Mouse (Mus musculus): ENCODE measurements at regions not wholly inside any gene's neighbourhood (a gene's known extent, or its start where the extent isn't known, plus 50 kb on each side); places are given as distances from the start of the nearest gene placed in this dataset.
A peak's percentile ranks its signal among the peaks of the same experiment; 100 is the strongest.

DNA sequence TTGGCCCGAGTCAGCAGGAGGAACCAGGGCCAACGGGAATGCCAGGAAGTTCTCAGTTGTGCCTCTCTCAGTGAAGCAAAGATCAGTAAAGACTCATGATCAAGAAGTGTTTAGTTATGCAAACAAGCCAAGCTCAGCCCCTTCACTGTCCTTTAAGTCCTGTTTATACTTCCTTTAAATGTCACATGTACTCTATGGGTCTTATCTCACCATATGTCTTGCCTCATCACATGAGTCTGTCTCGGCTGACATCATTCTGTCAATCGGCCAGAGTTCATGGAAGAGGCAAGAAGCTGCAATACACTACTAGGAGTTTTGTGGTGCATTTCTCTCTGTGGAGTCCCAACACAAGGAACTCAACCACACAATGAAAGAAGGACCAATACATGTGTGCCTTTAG is 71.8 kb downstream of the Scp2d1 start:
- DNase-seq = no peak

DNA sequence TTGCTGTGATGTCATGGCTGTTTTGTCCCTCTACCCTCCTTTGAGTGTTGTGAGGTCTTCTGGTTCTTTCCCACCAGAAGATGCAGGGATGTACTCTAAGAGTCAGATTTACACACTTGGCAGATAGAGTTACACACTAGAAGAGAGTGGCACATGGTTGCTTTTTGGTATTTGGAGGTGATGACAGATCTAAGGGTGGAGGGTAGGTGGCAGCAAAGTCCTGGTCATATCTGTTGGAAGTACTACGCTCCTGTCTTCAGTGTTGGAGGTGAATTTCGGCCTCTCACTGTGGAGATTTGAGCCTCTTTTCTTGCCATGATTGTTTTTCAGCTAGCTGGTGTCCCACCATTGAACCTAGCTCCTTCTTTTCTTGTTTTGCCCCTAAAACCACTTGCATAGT is 73.0 kb downstream of the Scp2d1 start:
- DNase-seq = no peak

DNA sequence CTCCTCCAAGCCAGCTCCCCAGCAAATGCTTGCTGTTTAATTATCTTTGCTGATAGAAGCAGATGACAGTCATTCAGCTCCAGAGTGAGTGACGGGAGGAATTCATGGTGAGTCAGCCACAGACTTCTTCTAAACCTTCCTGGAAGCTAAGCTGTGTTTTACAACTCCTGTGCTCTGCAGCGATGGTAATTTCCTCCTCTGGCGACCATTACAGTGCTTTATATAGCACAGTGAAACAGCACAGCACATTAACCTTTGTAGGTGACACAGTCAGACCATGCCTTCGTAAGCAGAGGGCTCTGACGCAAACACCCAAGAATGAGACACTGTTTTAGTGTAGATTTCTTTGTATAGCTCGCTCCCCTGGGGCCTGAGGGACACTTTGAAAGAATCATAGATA is 83.3 kb downstream of the Scp2d1 start:
- DNase-seq = peak in 1 of 2 experiments; percentile 7

DNA sequence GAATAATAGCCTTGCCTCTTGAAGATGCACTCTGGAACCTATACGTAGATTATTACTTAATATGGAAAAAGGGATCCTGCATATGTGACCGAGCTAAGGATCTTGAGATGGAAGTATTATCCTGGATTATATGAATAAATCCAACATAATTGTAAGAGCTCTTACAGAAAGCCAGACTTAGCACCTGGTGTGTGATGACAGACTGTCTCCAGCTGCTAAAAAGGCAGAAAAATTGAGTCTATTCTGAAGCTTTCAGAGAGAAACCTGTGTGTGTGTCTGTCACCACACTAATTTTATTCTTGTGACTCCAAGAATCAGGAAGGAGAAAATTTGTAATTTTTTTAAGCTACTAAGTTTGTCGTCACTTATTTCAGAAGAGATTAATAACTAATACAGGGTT is 122.4 kb downstream of the Scp2d1 start:
- no peak for DNase-seq

DNA sequence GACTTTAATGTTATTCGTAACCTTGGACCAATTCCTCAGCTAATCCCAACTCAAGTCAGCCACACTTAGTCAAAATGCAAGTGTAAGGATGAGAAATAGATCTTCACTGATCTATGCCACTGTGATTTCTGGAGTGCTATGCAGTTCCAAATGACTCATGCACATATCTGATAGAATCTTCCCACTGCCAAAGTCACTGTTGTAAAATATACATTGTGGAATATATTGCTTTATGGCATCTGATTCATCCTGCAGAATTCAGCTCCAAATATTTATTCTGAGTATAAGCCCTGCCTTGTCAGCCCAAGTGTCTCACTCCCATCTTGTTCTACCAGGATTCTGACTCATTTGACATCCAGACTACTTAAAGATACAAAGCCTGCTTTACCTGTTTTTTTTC is 123.0 kb downstream of the Scp2d1 start:
- DNase-seq = no peak

DNA sequence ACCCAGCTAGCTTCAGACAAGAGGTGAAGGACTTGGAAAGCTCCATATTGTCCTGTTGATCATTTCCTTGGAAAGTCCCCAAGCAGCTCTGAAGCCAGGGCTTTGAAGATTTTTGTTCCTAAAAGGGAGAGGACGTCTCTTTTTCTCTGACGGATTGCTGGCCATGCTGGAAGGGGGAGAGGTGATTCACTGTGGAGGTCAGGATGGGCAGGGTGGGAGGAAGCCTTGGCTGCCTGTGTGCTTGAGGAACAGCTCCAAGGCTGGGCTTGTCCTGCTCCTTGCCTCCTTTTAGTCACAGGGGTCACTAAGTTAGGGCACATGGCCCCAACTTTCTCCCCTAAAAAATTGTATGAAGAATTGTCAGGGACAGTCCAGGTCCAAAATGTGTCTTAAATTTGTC is 125.8 kb downstream of the Scp2d1 start:
- no peak for DNase-seq
